Mouse (Mus musculus) embryonic facial prominence, embryonic 15.5 days (tissue): ENCODE measurements around the gene Loxl3. TPM values are rescaled to one million over a fixed set of nuclear protein-coding genes. Genes with fewer than 3 reads are reported as not detected.

ENCODE experiments used
- ATAC-seq: fragments of 200-750 bp; cut with Nextera tagmentation; 2 replicates; pipeline ENCODE4 v1.8.0; 2017; ENCODE audit warnings: low read depth, moderate TSS enrichment; ENCODE audit not compliant: insufficient number of reproducible peaks, low FRiP score, low TSS enrichment
- H3K27ac ChIP-seq: fragments of 300-500 bp; sonication (generic); replicated peaks from 2 replicates; pipeline ENCODE4 v1.5.1; 2015; ENCODE audit warnings: mild to moderate bottlenecking, inconsistent platforms
- H3K27me3 ChIP-seq: fragments of 300-500 bp; sonication (generic); 2 replicates; pipeline ENCODE4 v1.6.1; 2015; ENCODE audit warnings: inconsistent platforms
- H3K36me3 ChIP-seq: fragments of 300-500 bp; sonication (generic); 2 replicates; pipeline ENCODE4 v1.6.1; 2015; ENCODE audit warnings: mild to moderate bottlenecking, inconsistent platforms
- H3K4me1 ChIP-seq: fragments of 300-500 bp; sonication (generic); 2 replicates; pipeline ENCODE4 v1.6.1; 2015; ENCODE audit warnings: inconsistent platforms
- H3K4me2 ChIP-seq: fragments of 300-500 bp; sonication (generic); replicated peaks from 2 replicates; pipeline ENCODE4 v1.6.1; 2015; ENCODE audit warnings: mild to moderate bottlenecking, inconsistent platforms
- H3K4me3 ChIP-seq: fragments of 300-500 bp; sonication (generic); replicated peaks from 2 replicates; pipeline ENCODE4 v1.5.1; 2015; ENCODE audit warnings: mild to moderate bottlenecking, inconsistent platforms
- H3K9ac ChIP-seq: fragments of 300-500 bp; sonication (generic); 2 replicates; pipeline ENCODE4 v1.6.1; 2015; ENCODE audit warnings: inconsistent platforms
- H3K9me3 ChIP-seq: fragments of 300-500 bp; sonication (generic); replicated peaks from 2 replicates; pipeline ENCODE4 v1.6.1; 2016; ENCODE audit warnings: inconsistent platforms
- WGBS: fragments of 180-500 bp; shearing (Covaris S2); methylation state at CpG from one replicate; pipeline ENCODE4 v1.1.7; 2015; 5-methylcytosine and 5-hydroxymethylcytosine counted together
- microRNA counts: library from miRNA; unstranded; fragments of <30 nt; microRNA quantifications from one replicate; lab custom pipeline; 2016
- microRNA-seq: library from miRNA; unstranded; fragments of <30 nt; microRNA quantifications from one replicate; pipeline ENCODE4, GENCODE M21; 2016; ENCODE audit warnings: borderline number of aligned reads
- polyA plus RNA-seq: library from polyadenylated mRNA; unstranded; fragments of >200 nt; fragmentation: Nextera tagmentation; extraction: Ambion mirVana; gene quantifications from 2 replicates; pipeline ENCODE4 v1.2.1, GENCODE M21; 2015

The Loxl3 gene
- polyA plus RNA-seq, 1 experiment from 2014 or later, result 25.4 TPM

DNA sequence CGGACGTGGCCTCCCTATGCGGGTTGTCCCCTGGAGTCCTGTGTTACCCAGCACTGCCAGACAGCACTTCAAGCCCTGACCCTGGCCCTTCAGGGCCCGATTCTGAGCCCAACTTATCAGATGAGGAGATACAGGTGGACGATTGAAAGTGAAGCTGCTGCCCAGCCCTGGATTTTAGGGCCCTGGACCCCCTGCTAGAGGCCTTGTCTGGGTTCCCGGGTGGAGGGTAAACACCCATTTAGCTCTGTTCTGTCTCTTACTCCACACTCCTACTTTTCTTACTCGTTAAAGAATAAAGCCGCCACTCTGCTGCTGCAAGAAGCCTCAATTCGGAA is 53.9 kb downstream of the Loxl3 start:
- Histone ChIP-seq H3K4me3 (peak overlapping the region; percentile 16; the same call in 1 of the 2 replicates), H3K9me3 (no peaks in the 10 kb centered on the region), H3K4me2 (peak overlapping the region; percentile 38; the same call in 1 of the 2 replicates), H3K27ac (no peak overlapping the region), H3K9ac (no peak overlapping the region), H3K4me1 (peaks cover 19% of the 10 kb centered on the region), H3K27me3 (peaks cover 84% of the 10 kb centered on the region), H3K36me3 (no peaks in the 10 kb centered on the region)
- WGBS, result 10% methylated on average over 9 of the region's 9 CpGs
- no peak for ATAC-seq

DNA sequence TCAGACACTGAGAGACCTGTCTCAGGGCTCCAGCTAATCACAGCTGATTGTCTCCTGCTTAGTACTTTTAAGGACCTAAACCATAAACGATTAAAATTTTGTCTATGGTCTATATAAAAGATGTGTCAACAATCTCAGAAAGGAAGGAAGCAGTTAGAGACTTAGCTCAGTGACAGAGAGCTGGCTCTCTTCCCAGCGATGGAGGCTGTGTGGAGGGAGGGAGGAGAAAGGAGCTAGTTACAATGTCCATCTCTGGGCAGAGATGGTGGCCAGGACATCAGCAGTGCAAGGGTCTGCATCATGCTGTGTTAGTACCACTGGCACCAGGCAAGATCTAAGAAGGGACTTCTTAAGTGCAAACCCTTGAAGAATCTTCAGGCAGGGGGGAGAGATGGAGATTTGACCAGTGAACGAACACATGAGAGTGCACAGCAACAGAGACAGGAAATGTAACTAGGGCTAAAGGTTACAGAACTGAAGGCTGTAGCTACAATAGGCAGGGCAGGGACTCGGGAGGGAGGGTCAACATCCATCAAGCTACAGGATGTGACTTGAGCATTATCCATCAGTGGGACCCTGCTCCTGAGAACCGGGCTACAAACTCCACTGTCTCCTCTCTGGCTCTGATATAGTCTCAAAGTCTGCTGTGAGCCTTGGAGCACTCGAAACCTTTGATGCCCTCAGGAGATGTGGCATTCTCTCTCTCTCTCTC is 58.6 kb downstream of the Loxl3 start:
- ATAC-seq, result no peak
- no peaks in the 10 kb centered on the region for H3K9me3 ChIP-seq
- 31% methylated on average over 6 of the region's 6 CpGs for WGBS
- no peak overlapping the region for H3K9ac ChIP-seq
- H3K4me1 ChIP-seq, result peaks cover 3% of the 10 kb centered on the region
- no peaks in the 10 kb centered on the region for H3K36me3 ChIP-seq
- no peak overlapping the region for H3K4me3 ChIP-seq
- H3K27me3 ChIP-seq, result peaks cover 49% of the 10 kb centered on the region
- H3K4me2 ChIP-seq, result no peak overlapping the region
- H3K27ac ChIP-seq, result no peak overlapping the region

DNA sequence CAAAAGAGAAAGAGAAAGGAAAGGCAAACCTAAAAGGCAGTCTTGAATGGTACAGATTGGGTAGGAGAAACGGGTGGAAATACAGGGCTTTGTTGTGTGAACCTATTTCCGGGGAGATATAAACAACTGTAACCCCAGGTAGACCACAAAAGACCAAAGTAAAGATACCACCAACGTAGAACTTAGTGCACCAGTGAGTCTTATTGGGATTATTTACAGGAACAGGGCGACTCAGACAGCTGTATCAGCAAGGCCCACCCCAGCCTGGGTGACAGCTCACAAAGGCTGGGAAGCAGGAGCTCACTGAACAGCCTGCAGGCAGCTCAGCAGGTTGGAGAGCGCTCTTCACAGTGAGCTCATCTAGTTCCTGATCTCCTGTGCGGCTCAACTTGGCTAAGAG is 62.0 kb downstream of the Loxl3 start:
- Histone ChIP-seq H3K36me3 (no peaks in the 10 kb centered on the region), H3K4me2 (no peak overlapping the region), H3K9ac (no peak overlapping the region), H3K9me3 (no peaks in the 10 kb centered on the region), H3K27me3 (peaks cover 23% of the 10 kb centered on the region), H3K4me3 (no peak overlapping the region), H3K27ac (no peak overlapping the region), H3K4me1 (0 out of 2 replicates have a peak, but pooled peaks cover 4% of the 10 kb centered on the region)
- 32% methylated on average over 6 of the region's 6 CpGs for WGBS
- no peak for ATAC-seq

DNA sequence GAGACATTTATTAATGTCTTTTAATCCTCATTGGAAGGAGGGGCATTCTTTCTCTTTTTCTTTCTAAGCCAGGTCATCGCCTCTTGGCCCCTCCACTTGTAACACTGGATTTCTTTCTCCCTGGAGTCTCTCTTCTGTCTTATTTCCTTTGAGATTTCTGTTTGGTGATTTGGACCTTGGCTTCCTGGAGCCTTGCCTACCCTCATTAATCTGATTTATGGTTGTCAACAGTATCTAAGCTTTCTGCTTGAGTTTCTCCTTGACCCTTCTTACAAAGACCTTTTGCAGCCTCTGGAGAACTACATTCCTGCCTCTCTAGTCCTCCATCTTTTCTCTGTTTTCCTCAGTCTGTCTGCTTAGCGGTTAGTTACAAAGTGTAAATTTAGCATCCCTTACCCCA is 64.4 kb downstream of the Loxl3 start:
- Histone ChIP-seq H3K9ac (no peak overlapping the region), H3K27ac (no peak overlapping the region), H3K4me3 (no peak overlapping the region), H3K4me2 (no peak overlapping the region), H3K27me3 (peaks cover 8% of the 10 kb centered on the region), H3K36me3 (no peaks in the 10 kb centered on the region), H3K4me1 (peaks cover 21% of the 10 kb centered on the region), H3K9me3 (no peaks in the 10 kb centered on the region)
- 75% methylated on average over 2 of the region's 2 CpGs for WGBS
- no peak for ATAC-seq

DNA sequence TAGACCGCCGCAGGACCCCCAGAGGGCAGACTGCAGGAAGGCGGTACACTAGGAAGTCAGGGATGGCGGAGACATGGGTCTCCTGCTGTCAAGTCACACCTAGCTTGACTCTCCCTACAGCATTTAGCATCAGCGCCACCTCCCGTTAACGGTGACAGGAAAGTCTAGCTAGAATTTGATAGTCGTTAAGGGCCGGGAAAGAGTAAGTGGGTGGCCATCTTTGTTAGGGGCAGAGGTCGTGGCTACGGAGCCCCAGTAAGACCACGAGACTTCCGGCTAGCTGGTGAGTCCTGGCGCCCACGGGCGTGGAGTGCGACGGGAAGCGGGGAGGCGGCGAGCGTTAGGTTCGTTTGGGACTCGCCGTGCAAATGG is 67.3 kb downstream of the Loxl3 start, which contains the start of the genes Ccdc142 and Gm42688:
Ccdc142 (plus strand) TSS at position 286 of the 372 bp plus-strand sequence.
Gm42688 (plus strand) TSS at position 302 of the 372 bp plus-strand sequence.
- peak; percentile 89 for ATAC-seq
- Histone ChIP-seq H3K27me3 (peaks cover 2% of the 10 kb centered on the region; the same call in 1 of the 2 replicates), H3K9ac (peak within 1 kb of the TSS; percentile 55), H3K4me1 (peaks cover 23% of the 10 kb centered on the region), H3K36me3 (0 out of 2 replicates have a peak, but pooled peaks cover 3% of the 10 kb centered on the region), H3K9me3 (no peaks in the 10 kb centered on the region), H3K4me3 (peak within 1 kb of the TSS; percentile 70), H3K4me2 (peak within 1 kb of the TSS; percentile 95), H3K27ac (peak within 1 kb of the TSS; percentile 83)
- under 1% methylated on average over 25 of the region's 25 CpGs for WGBS

DNA sequence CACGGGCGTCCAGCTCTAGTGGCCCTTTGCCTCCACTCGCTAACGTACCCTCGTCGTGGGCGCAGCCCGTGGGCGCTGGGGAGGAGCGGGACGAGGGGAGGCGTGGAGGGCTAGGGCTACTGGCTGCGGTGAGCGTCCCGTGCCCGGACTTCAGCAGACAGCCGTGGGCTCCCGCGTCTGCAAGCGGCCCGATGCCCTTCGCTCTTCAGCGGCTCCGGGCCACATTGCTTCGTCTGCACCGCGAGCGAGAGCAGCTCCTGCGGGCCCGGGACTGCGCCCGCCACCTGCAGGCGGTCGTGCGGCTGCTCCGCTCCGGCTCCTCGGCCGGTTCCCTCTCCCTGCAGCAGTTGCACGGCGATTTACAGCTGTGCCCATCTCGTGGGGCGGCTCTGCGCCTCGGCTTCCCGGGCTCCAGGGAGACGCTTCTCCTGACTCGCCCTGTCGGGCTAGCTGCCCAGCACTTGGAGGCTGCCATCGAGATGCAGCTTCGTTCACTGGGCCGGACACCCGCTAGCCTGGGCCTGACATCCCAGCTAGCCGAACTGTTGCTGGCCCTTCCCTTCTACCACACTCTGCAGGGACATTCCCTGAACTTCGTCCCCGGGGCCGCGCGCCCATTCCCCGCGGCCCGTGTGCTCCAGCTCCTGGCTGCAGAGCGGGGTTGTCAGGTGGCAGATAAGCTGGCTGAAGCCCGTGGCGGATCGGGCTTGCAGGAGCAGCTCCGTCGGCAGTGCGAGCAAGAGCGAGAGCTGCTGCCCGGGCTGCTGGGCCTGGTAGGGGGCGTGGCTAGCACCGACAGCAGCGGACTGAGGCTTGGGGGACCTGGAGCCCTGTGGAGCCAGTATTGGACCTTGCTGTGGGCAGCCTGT is 67.9 kb downstream of the Loxl3 start:
- under 1% methylated on average over 74 of the region's 74 CpGs for WGBS
- Histone ChIP-seq H3K9ac (peak overlapping the region; percentile 55), H3K4me1 (peaks cover 23% of the 10 kb centered on the region), H3K27me3 (no peaks in the 10 kb centered on the region), H3K4me2 (peak overlapping the region; percentile 95), H3K4me3 (peak overlapping the region; percentile 70), H3K9me3 (no peaks in the 10 kb centered on the region), H3K27ac (peak overlapping the region; percentile 83), H3K36me3 (peaks cover 7% of the 10 kb centered on the region; the same call in 1 of the 2 replicates)
- peak; percentile 78 for ATAC-seq

MicroRNA genes within 50 kb of the gene (microRNA counts, 519-probe panel; counts per million panel counts)
- 1,719 counts per million, percentile 22 among the panel's probes with 10 or more counts for microRNA mmu-miR-3470a+mmu-miR-3470b (lab: Ali Mortazavi, UCI)

Small RNA genes within 50 kb of the gene (microRNA-seq; reads per million reads assigned to microRNA genes)
- gene Mir3470a (not detected), gene Mir7040 (not detected)

Other genes starting within 250 kb of the Loxl3 start
- 2.3 TPM in 2 replicates for gene Sema4f, start 94.4 kb upstream of the Loxl3 start, polyA plus RNA-seq
- gene M1ap, start 87.3 kb upstream of the Loxl3 start, polyA plus RNA-seq, result 0.25 and 0.27 TPM in 2 replicates
- 9.3 and 10.9 TPM in 2 replicates for gene Dok1, start 702 bp upstream of the Loxl3 start, polyA plus RNA-seq
- gene Aup1, start 20.3 kb downstream of the Loxl3 start, polyA plus RNA-seq, result 198 and 201 TPM in 2 replicates
- gene Htra2, start 21.1 kb downstream of the Loxl3 start, polyA plus RNA-seq, result 68.9 and 72.0 TPM in 2 replicates
- gene Dqx1, start 23.7 kb downstream of the Loxl3 start, polyA plus RNA-seq, result 1.0 and 1.6 TPM in 2 replicates
- 0.51 and 0.61 TPM in 2 replicates for gene Tlx2, start 36.1 kb downstream of the Loxl3 start, polyA plus RNA-seq
- gene Pcgf1, start 43.7 kb downstream of the Loxl3 start, polyA plus RNA-seq, result 37.7 and 39.4 TPM in 2 replicates
- gene Lbx2, start 52.2 kb downstream of the Loxl3 start, polyA plus RNA-seq, result 0.59 and 0.99 TPM in 2 replicates
- 3.2 and 3.4 TPM in 2 replicates for gene Ccdc142, start 67.4 kb downstream of the Loxl3 start, polyA plus RNA-seq
- 2.9 and 3.2 TPM in 2 replicates for gene Gm42688, start 67.4 kb downstream of the Loxl3 start, polyA plus RNA-seq
- 121 and 136 TPM in 2 replicates for gene Mrpl53, start 74.9 kb downstream of the Loxl3 start, polyA plus RNA-seq
- gene Mogs, start 81.3 kb downstream of the Loxl3 start, polyA plus RNA-seq, result 50.7 and 52.6 TPM in 2 replicates
- 109 and 113 TPM in 2 replicates for gene Wbp1, start 87.4 kb downstream of the Loxl3 start, polyA plus RNA-seq
- 18.2 and 18.5 TPM in 2 replicates for gene Ino80b, start 91.3 kb downstream of the Loxl3 start, polyA plus RNA-seq
- gene Rtkn, start 101.3 kb downstream of the Loxl3 start, polyA plus RNA-seq, result 62.8 and 63.2 TPM in 2 replicates
- gene Wdr54, start 122.2 kb downstream of the Loxl3 start, polyA plus RNA-seq, result 7.9 and 12.0 TPM in 2 replicates
- 10.3 and 17.2 TPM in 2 replicates for gene 1700003E16Rik, start 122.2 kb downstream of the Loxl3 start, polyA plus RNA-seq
- 98.7 and 103 TPM in 2 replicates for gene Dctn1, start 131.7 kb downstream of the Loxl3 start, polyA plus RNA-seq
- gene Slc4a5, start 185.7 kb downstream of the Loxl3 start, polyA plus RNA-seq, result 0.11 and 0.48 TPM in 2 replicates